Mouse (Mus musculus) bone marrow macrophage, adult 2 months (primary cell): ENCODE data around the gene 2310034G01Rik. TPM values are rescaled to one million over a fixed set of nuclear protein-coding genes. Genes with fewer than 3 reads are reported as not detected.
A peak's percentile ranks its signal among the peaks of the same experiment; 100 is the strongest.

Source experiments
- H3K27ac ChIP-seq: 2 replicates; pipeline ENCODE4 v1.5.1; 2012; ENCODE audit warnings: low read depth, low read length; ENCODE audit not compliant: insufficient read depth
- H3K4me1 ChIP-seq: 2 replicates; pipeline ENCODE4 v1.6.1; 2012; ENCODE audit warnings: low read length; ENCODE audit not compliant: control insufficient read depth, insufficient read depth
- H3K4me3 ChIP-seq: 2 replicates; pipeline ENCODE4 v1.5.1; 2012; ENCODE audit warnings: mild to moderate bottlenecking, low read length, moderate library complexity; ENCODE audit not compliant: insufficient read depth
- CTCF ChIP-seq: IDR thresholded peaks from 2 replicates; pipeline ENCODE4 v1.5.1; 2012; ENCODE audit warnings: low read depth, mild to moderate bottlenecking, low read length, moderate library complexity
- POLR2A ChIP-seq: IDR thresholded peaks from 2 replicates; pipeline ENCODE4 v1.6.1; 2012; ENCODE audit warnings: mild to moderate bottlenecking, low read depth, low read length, borderline replicate concordance
- polyA plus RNA-seq: library from polyadenylated mRNA; stranded (reverse); fragments of >200 nt; gene quantifications from 2 replicates; pipeline ENCODE4 v1.2.4, GENCODE M21; 2012; ENCODE audit not compliant: missing spikeins, insufficient read depth, insufficient read length

Gene 2310034G01Rik
- polyA plus RNA-seq, result 0.67 TPM in 1 of 2 replicates, not detected in the other

DNA sequence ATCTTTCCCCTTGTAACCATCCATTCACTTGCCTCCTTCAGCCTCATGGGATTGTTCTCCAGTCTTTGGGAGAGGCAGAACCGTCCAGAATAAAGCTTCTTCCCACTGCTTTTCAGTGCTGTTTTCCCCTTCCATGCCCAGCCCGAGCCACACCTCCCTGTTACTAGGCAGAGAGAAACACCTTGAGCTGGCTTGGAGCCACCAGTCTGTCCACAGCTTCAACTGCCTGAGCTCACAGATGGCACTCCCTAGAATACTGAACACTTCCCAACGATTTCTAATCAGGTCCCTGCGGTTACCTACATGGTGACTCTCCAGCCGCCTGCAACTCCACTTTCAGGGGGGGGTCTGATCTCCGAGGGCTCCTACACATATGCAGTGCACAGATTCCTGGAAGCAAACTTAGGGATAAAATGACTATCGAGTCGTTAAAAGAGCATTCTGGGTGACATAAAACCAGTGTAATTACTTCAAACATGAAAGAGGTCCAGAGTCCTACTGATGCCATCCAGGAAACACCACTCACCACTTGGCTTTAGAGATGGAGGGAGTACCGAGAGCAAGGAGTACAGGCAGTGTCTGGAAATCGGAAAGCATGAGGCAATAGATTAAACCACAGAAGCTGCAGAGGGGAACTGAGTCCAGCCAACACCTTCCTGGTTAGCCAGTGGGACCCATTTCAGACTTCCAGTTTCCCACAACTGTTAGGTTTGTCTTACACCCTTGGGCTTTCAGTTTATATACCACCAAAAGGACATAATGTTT lies at the start of gene 2310034G01Rik:
Gene 2310034G01Rik (minus strand): TSS at position 135 of the 765 bp plus-strand sequence.
- Histone ChIP-seq H3K4me1 (peaks cover 24% of the 10 kb centered on the region), H3K4me3 (peak within 1 kb of the TSS; percentile 82), H3K27ac (peak within 1 kb of the TSS; percentile 19; the same call in 1 of the 2 replicates)
- no peak for TF ChIP-seq POLR2A
- TF ChIP-seq CTCF, result no peak

GRCm38 (mm10) chr19:46399886-46400285 lies 49.8 kb upstream of the 2310034G01Rik start:
- Histone ChIP-seq H3K4me3 (no peak overlapping the region), H3K27ac (no peak overlapping the region), H3K4me1 (peaks cover 14% of the 10 kb centered on the region)
- TF ChIP-seq CTCF, result no peak
- TF ChIP-seq POLR2A, result no peak

DNA sequence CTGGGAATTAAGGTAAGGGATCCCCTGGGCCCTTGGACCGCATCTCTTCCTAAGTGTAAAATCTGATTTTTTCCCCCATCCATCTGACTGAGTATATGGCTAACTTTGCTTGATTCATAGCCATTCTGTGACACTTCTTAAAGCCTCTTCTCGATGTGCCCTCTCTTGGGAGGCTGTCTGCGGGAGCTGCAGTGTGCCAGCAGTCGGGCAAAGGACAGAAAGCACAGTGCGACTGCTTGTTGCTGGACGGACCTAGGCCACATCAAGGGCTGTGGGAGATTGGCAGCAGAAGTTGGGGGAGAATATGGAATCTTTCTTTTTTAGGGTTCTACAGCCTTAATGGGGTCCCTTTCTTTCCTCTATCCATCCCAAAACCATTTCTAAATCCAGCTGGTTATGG lies 49.3 kb upstream of the 2310034G01Rik start:
- TF ChIP-seq CTCF, result no peak
- TF ChIP-seq POLR2A, result no peak
- Histone ChIP-seq H3K4me3 (no peak overlapping the region), H3K27ac (no peak overlapping the region), H3K4me1 (peaks cover 14% of the 10 kb centered on the region)

DNA sequence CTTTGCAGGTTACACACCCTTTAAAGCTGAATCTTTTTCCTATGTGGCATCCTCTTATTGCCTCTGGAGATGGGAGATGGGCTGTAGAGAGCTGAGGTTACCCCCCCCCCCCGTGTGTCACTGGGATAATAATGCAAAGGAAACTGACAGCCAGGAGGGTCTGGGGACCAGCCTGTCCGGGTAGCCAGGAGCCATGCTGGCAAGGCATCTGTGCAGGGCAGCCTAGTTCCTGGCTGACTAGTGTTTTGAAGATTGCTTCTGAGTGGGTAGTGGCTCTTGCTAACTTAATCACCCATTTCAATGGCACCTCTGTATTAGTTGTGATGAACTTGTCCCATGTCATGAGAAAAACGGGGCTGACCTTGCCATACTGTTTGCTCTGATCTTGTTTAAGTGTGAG lies 48.3 kb upstream of the 2310034G01Rik start:
- TF ChIP-seq CTCF (no peak), POLR2A (no peak)
- no peak overlapping the region for H3K4me3 ChIP-seq
- H3K27ac ChIP-seq, result no peak overlapping the region
- H3K4me1 ChIP-seq, result peaks cover 19% of the 10 kb centered on the region

DNA sequence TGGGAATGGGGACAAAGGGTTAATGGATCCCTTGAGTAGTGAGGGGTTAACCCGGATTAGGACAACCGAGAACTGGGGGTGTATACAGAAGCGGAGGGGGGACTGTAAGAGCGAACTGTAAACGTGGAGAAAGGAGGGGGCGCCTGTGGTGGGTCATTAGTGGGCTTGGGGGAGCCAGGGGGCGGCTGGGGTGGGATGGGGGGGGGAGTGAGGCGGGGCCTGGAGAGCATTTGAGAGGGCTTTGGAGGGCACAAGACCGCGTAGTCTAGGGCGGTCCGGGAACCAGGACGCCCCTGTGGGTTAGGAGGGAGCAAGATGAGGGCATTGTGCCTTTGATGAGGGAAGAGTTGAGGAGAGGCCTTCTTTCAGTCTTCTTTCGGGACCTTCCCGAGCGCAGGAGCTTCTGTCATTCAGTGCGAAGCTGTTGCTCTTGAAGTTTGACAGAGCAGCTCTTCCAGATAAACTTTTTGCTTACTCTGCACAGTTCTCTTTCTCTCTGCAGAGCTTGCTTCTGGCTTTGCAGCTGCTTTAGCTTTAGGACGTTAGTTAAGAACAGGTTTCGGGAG lies 47.4 kb upstream of the 2310034G01Rik start:
- Histone ChIP-seq H3K4me3 (peak overlapping the region; percentile 86), H3K27ac (no peak overlapping the region), H3K4me1 (peaks cover 19% of the 10 kb centered on the region)
- TF ChIP-seq POLR2A (no peak), CTCF (no peak)

GRCm38 (mm10) chr19:46396686-46397435 lies 46.8 kb upstream of the 2310034G01Rik start, which contains the start of gene Sufu:
TSS of gene Sufu (plus strand) at chr19:46396896.
- peaks cover 21% of the 10 kb centered on the region for H3K4me1 ChIP-seq
- peak within 1 kb of the TSS; percentile 87 for H3K4me3 ChIP-seq
- no peak for TF ChIP-seq POLR2A
- TF ChIP-seq CTCF, result 0 out of 2 replicates have a peak, but pooled peaks have one; percentile 22
- H3K27ac ChIP-seq, result peak within 1 kb of the TSS; percentile 25

GRCm38 (mm10) chr19:46396109-46396508 lies 46.0 kb upstream of the 2310034G01Rik start:
- no peak for TF ChIP-seq POLR2A
- TF ChIP-seq CTCF, result no peak
- Histone ChIP-seq H3K4me3 (peak overlapping the region; percentile 87), H3K4me1 (peaks cover 21% of the 10 kb centered on the region), H3K27ac (peak overlapping the region; percentile 25)

GRCm38 (mm10) chr19:46395109-46396009 lies 45.3 kb upstream of the 2310034G01Rik start, which contains the start of gene Actr1a:
TSS of gene Actr1a (minus strand) at chr19:46395748.
- Histone ChIP-seq H3K27ac (peak within 1 kb of the TSS; percentile 30), H3K4me3 (peak within 1 kb of the TSS; percentile 87), H3K4me1 (peaks cover 21% of the 10 kb centered on the region)
- TF ChIP-seq POLR2A (no peak), CTCF (no peak)

DNA sequence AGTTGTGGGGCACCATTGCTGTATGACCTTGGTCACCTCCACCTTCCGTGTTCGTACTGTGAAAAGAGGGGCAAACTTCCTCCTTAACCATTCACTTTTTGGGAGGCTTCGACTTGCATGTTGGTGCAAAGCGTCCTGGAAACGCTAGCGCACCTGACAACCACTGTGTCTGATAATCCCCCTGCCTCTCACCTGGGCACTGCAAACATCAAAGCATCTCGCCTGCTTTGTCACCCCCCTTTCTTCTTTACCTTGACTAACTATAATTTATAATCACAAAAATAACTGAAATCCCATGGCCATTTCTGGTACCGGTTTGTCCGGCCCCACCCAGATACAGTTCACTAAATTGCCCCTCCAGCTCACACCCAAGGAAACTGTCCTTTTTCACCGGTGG lies 44.6 kb upstream of the 2310034G01Rik start:
- Histone ChIP-seq H3K4me3 (peak overlapping the region; percentile 69), H3K27ac (no peak overlapping the region), H3K4me1 (peaks cover 23% of the 10 kb centered on the region)
- no peak for TF ChIP-seq POLR2A
- no peak for TF ChIP-seq CTCF
